Mouse (Mus musculus): Measurements from ENCODE around the gene Tmem39a. TPM values are rescaled to one million over a fixed set of nuclear protein-coding genes. Genes with fewer than 3 reads are reported as not detected.

Tmem39a gene
- total RNA-seq (2023), result 49.9 to 65.0 TPM (median 59.6 TPM) in 4 replicates

DNA sequence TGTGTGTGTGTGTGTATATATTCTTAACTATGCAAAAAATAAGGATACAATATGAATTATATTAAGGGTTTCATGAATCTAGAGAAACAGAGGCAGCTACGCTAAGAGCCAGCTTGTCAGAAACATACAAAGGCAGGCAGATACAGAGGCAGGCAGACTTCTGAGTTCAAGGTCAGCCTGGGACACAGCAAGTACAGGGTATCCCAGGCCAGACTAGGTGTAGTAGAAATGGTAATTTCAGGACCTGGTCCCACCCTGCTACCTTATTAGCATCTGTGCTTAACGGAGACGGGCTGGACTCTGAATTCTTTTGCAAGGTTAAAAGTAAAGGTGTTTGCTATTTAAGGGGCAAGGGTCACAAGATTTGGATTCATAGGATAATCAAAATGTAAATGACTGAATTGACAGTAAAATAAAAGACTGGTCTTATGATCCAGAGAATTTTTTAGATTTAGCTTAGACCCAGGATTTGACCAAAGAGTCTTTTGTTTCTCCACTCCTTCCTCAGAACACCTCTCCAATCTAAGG is at the start of gene Tmem39a:
Gene Tmem39a (plus strand): TSS at position 478 of the 528 bp plus-strand sequence.

DNA sequence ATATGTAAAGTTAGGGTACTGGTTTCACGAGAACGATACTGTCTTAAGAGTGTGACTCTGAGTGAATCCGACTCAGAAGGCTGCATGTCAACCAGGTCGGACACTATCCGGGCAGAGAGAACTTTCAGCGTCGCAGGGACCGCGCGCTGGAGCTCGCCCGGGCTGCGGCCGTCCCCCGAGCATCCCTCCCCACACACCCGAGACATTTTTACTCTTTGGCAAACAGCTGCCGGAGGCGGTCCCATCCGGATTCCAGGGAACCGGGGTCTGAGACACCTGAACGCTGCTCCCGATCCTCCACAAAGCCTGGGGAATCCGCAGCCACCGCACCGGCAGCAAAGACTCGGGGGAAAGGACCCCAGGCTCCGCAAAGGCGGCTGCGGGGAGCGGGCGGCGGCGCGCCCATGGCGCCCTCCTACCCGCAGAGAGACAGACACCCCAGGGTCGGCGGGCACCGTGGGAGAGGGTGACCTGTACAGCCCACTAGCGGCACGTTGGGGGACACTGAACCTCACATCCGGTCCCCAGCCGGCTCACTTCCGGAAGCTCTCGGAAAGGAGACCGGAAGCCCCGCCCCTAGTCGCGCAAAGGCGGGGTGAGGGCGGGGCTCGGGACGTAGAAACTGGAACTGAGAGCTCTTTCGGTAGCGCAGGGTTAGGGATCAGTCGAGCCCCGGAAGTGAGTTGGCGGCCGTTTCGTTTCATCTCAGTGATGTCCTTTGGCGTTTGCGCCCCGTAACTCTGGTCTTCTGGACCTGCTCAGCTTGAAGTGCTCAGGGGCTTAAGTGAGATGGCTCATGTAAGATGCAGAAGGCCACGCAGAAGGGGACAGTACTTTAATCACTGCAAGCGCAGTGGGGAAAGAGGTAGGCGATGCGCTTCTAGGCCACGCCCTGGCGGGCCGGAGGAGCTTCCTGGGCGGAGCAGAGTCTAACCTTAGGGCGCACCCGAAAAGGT is 36.1 kb upstream of the Tmem39a start, which contains the start of gene Timmdc1:
Gene Timmdc1 (minus strand): TSS at position 535 of the 956 bp plus-strand sequence.

DNA sequence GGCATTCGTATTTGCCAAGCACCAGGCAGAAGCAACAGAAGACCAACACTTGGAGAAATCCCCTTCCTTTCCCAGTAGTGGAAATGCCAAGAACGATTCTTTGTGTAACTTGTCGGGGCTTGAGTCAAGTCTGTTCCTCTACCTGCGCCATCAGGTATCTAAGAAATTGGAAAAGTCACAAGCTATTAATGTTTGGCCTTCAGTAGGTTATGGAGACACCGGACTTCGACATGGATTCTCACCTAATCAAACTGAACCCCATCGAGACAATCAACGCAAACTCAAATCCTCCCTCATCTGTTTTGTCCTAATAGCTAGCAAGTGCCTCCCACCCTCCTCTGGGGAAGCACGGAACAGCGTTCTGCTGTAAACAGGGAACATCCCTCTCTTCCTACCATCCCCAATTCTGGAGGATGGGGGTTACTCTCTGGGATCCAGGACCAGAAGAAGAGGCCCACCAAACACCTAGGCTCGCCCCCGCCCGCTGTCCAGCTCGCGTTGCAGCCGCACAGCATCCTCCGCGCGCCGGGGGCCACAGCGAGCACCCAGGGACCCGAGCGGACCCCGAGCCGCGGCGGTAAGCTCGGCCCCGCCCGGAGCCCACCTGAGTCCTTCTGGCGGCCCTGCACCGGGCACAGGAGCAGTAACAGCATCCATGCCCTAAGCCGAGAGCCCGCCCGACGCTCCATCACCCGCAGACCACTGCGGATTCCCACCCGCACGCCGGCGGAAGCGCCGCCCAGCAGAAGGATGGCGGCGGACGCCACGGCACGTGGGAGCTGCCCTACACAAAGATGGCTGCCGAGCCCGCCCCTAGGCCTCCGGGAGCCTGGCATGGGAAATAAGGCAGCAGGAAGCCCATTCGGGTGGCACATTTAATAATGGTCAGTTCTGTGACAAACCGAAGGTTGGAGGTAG is 8.8 kb upstream of the Tmem39a start, which contains the start of gene Poglut1:
Gene Poglut1 (minus strand): TSS at position 780 of the 918 bp plus-strand sequence.

Other genes starting within 250 kb of the Tmem39a start
- gene Maats1, start 216.6 kb upstream of the Tmem39a start, total RNA-seq (2023), result 0.30 TPM in 1 of 4 replicates, not detected in the others
- 68.1 to 84.3 TPM (median 77.1 TPM) in 4 replicates for gene Cox17, start 211.7 kb upstream of the Tmem39a start, total RNA-seq (2023)
- 1.8 TPM in 1 of 4 replicates, not detected in the others for gene Gm21987, start 211.7 kb upstream of the Tmem39a start, total RNA-seq (2023)
- 0.35 to 0.53 TPM in 2 of 4 replicates, not detected in the others for gene Popdc2, start 196.5 kb upstream of the Tmem39a start, total RNA-seq (2023)
- gene Pla1a, start 125.6 kb upstream of the Tmem39a start, total RNA-seq (2023), result not detected in 4 replicates
- 25.9 to 32.5 TPM (median 27.8 TPM) in 4 replicates for gene Adprh, start 106.0 kb upstream of the Tmem39a start, total RNA-seq (2023)
- gene Cd80, start 103.1 kb upstream of the Tmem39a start, total RNA-seq (2023), result 1.4 to 2.6 TPM (median 1.7 TPM) in 4 replicates
- gene Timmdc1, start 36.0 kb upstream of the Tmem39a start, total RNA-seq (2023), result 17.6 to 21.6 TPM (median 19.5 TPM) in 4 replicates
- gene Poglut1, start 8.4 kb upstream of the Tmem39a start, total RNA-seq (2023), result 16.7 to 27.5 TPM (median 24.9 TPM) in 4 replicates
- 2.8 to 3.8 TPM (median 3.6 TPM) in 4 replicates for gene Arhgap31, start 154.6 kb downstream of the Tmem39a start, total RNA-seq (2023)
- 0.50 to 0.66 TPM (median 0.55 TPM) in 3 of 4 replicates, not detected in the other for gene B4galt4, start 183.6 kb downstream of the Tmem39a start, total RNA-seq (2023)
- 0.28 TPM in 1 of 4 replicates, not detected in the others for gene Upk1b, start 241.6 kb downstream of the Tmem39a start, total RNA-seq (2023)

All from B cell, adult 62 days (primary cell).